Mouse (Mus musculus): ENCODE data around the gene Cabp2. TPM values are rescaled to one million over a fixed set of nuclear protein-coding genes. Genes with fewer than 3 reads are reported as not detected.
"Not testable (repeated sequence)": the region's sequence is repeated elsewhere in the genome, so short reads cannot be mapped to it uniquely, and the experiment has no call there.

The Cabp2 gene
- polyA plus RNA-seq, 1 experiment from 2014 or later, result 0.22 TPM

GRCm38 (mm10) chr19:4131768-4132167 lies 50.4 kb downstream of the Cabp2 start:
- 86% methylated on average over 2 of the region's 2 CpGs for WGBS
- H3K27ac ChIP-seq, result no peak overlapping the region
- H3K4me1 ChIP-seq, result peaks cover 5% of the 10 kb centered on the region
- no peak overlapping the region for H3K4me3 ChIP-seq
- peaks cover 49% of the 10 kb centered on the region for H3K36me3 ChIP-seq
- no peak for ATAC-seq (ENCODE audit: insufficient number of reproducible peaks, insufficient read depth, low FRiP score, low TSS enrichment)
- no peak overlapping the region for H3K4me2 ChIP-seq (replicated peaks)
- H3K27me3 ChIP-seq, result no peaks in the 10 kb centered on the region
- H3K9me3 ChIP-seq, result no peaks in the 10 kb centered on the region
- no peak overlapping the region for H3K9ac ChIP-seq

GRCm38 (mm10) chr19:4134354-4134753 lies 53.0 kb downstream of the Cabp2 start:
- Histone ChIP-seq H3K4me3 (no peak overlapping the region), H3K36me3 (peaks cover 38% of the 10 kb centered on the region), H3K9ac (no peak overlapping the region), H3K4me2 (replicated peaks) (no peak overlapping the region), H3K27ac (no peak overlapping the region), H3K9me3 (no peaks in the 10 kb centered on the region), H3K27me3 (no peaks in the 10 kb centered on the region), H3K4me1 (no peaks in the 10 kb centered on the region)
- no peak for ATAC-seq (ENCODE audit: insufficient number of reproducible peaks, insufficient read depth, low FRiP score, low TSS enrichment)
- WGBS, result 88% methylated on average over 4 of the region's 4 CpGs

GRCm38 (mm10) chr19:4135229-4135962 lies 54.0 kb downstream of the Cabp2 start:
- H3K9ac ChIP-seq; H3K4me3 ChIP-seq; H3K9me3 ChIP-seq; ATAC-seq (ENCODE audit: insufficient number of reproducible peaks, insufficient read depth, low FRiP score, low TSS enrichment); H3K27me3 ChIP-seq; H3K4me2 ChIP-seq (replicated peaks); H3K27ac ChIP-seq; H3K4me1 ChIP-seq: not testable (repeated sequence)
- 72% methylated on average over 6 of the region's 6 CpGs for WGBS
- H3K36me3 ChIP-seq, result peaks cover 28% of the 10 kb centered on the region

- H3K27me3 ChIP-seq; H3K9ac ChIP-seq; H3K9me3 ChIP-seq; ATAC-seq (ENCODE audit: insufficient number of reproducible peaks, insufficient read depth, low FRiP score, low TSS enrichment); H3K4me3 ChIP-seq; H3K27ac ChIP-seq; H3K4me2 ChIP-seq (replicated peaks); H3K4me1 ChIP-seq: not testable (repeated sequence)
- peaks cover 23% of the 10 kb centered on the region for H3K36me3 ChIP-seq
- WGBS, result 27% methylated on average over 8 of the region's 8 CpGs
These were observed 54.6 kb downstream of the Cabp2 start for GRCm38 (mm10) chr19:4135963-4136345.

- 75% methylated on average over 5 of the region's 5 CpGs for WGBS
- Histone ChIP-seq H3K4me1 (no peaks in the 10 kb centered on the region), H3K4me3 (no peak overlapping the region), H3K27me3 (no peaks in the 10 kb centered on the region), H3K27ac (no peak overlapping the region), H3K9me3 (no peaks in the 10 kb centered on the region), H3K4me2 (replicated peaks) (no peak overlapping the region), H3K36me3 (peaks cover 18% of the 10 kb centered on the region), H3K9ac (no peak overlapping the region)
- ATAC-seq (ENCODE audit: insufficient number of reproducible peaks, insufficient read depth, low FRiP score, low TSS enrichment), result no peak
These were observed 55.1 kb downstream of the Cabp2 start for GRCm38 (mm10) chr19:4136463-4136862.

Other genes with a start within 250 kb of the Cabp2 start
- 64.2 and 68.9 TPM in 2 replicates for gene Chka, start 229.8 kb upstream of the Cabp2 start, polyA plus RNA-seq (2016; fragmentation: Nextera tagmentation; extraction: Ambion mirVana)
- 46.4 and 53.6 TPM in 2 replicates for gene Tcirg1, start 174.4 kb upstream of the Cabp2 start, polyA plus RNA-seq (2016; fragmentation: Nextera tagmentation; extraction: Ambion mirVana)
- 245 and 268 TPM in 2 replicates for gene Ndufs8, start 168.8 kb upstream of the Cabp2 start, polyA plus RNA-seq (2016; fragmentation: Nextera tagmentation; extraction: Ambion mirVana)
- gene Aldh3b1, start 151.8 kb upstream of the Cabp2 start, polyA plus RNA-seq (2016; fragmentation: Nextera tagmentation; extraction: Ambion mirVana), result 0.91 and 1.1 TPM in 2 replicates
- 12.5 and 12.7 TPM in 2 replicates for gene Unc93b1, start 146.4 kb upstream of the Cabp2 start, polyA plus RNA-seq (2016; fragmentation: Nextera tagmentation; extraction: Ambion mirVana)
- gene Aldh3b3, start 122.9 kb upstream of the Cabp2 start, polyA plus RNA-seq (2016; fragmentation: Nextera tagmentation; extraction: Ambion mirVana), result not detected in 2 replicates
- gene Aldh3b2, start 109.2 kb upstream of the Cabp2 start, polyA plus RNA-seq (2016; fragmentation: Nextera tagmentation; extraction: Ambion mirVana), result 2.0 and 2.8 TPM in 2 replicates
- gene Acy3, start 95.0 kb upstream of the Cabp2 start, polyA plus RNA-seq (2016; fragmentation: Nextera tagmentation; extraction: Ambion mirVana), result 3.0 and 3.4 TPM in 2 replicates
- not detected in 2 replicates for gene Tbx10, start 88.8 kb upstream of the Cabp2 start, polyA plus RNA-seq (2016; fragmentation: Nextera tagmentation; extraction: Ambion mirVana)
- 30.0 and 33.2 TPM in 2 replicates for gene Nudt8, start 81.0 kb upstream of the Cabp2 start, polyA plus RNA-seq (2016; fragmentation: Nextera tagmentation; extraction: Ambion mirVana)
- gene Gm49405, start 81.0 kb upstream of the Cabp2 start, polyA plus RNA-seq (2016; fragmentation: Nextera tagmentation; extraction: Ambion mirVana), result 4.0 and 5.6 TPM in 2 replicates
- gene Doc2g, start 78.3 kb upstream of the Cabp2 start, polyA plus RNA-seq (2016; fragmentation: Nextera tagmentation; extraction: Ambion mirVana), result 6.5 and 6.9 TPM in 2 replicates
- 188 and 201 TPM in 2 replicates for gene Ndufv1, start 68.8 kb upstream of the Cabp2 start, polyA plus RNA-seq (2016; fragmentation: Nextera tagmentation; extraction: Ambion mirVana)
- gene Gstp1, start 43.6 kb upstream of the Cabp2 start, polyA plus RNA-seq (2016; fragmentation: Nextera tagmentation; extraction: Ambion mirVana), result 540 and 544 TPM in 2 replicates
- gene Gstp2, start 35.6 kb upstream of the Cabp2 start, polyA plus RNA-seq (2016; fragmentation: Nextera tagmentation; extraction: Ambion mirVana), result 2.8 and 11.5 TPM in 2 replicates
- gene Gstp3, start 22.0 kb upstream of the Cabp2 start, polyA plus RNA-seq (2016; fragmentation: Nextera tagmentation; extraction: Ambion mirVana), result not detected in 2 replicates
- gene Cdk2ap2, start 15.6 kb downstream of the Cabp2 start, polyA plus RNA-seq (2016; fragmentation: Nextera tagmentation; extraction: Ambion mirVana), result 55.6 and 55.7 TPM in 2 replicates
- gene Pitpnm1, start 18.4 kb downstream of the Cabp2 start, polyA plus RNA-seq (2016; fragmentation: Nextera tagmentation; extraction: Ambion mirVana), result 8.9 and 10.9 TPM in 2 replicates
- 85.2 and 90.8 TPM in 2 replicates for gene Aip, start 44.3 kb downstream of the Cabp2 start, polyA plus RNA-seq (2016; fragmentation: Nextera tagmentation; extraction: Ambion mirVana)
- not detected in 2 replicates for gene Gpr152, start 58.2 kb downstream of the Cabp2 start, polyA plus RNA-seq (2016; fragmentation: Nextera tagmentation; extraction: Ambion mirVana)
- not detected in 2 replicates for gene Cabp4, start 62.5 kb downstream of the Cabp2 start, polyA plus RNA-seq (2016; fragmentation: Nextera tagmentation; extraction: Ambion mirVana)
- 128 and 135 TPM in 2 replicates for gene Coro1b, start 67.0 kb downstream of the Cabp2 start, polyA plus RNA-seq (2016; fragmentation: Nextera tagmentation; extraction: Ambion mirVana)
- 0.89 and 2.1 TPM in 2 replicates for gene Ptprcap, start 72.0 kb downstream of the Cabp2 start, polyA plus RNA-seq (2016; fragmentation: Nextera tagmentation; extraction: Ambion mirVana)
- gene Rps6kb2, start 81.8 kb downstream of the Cabp2 start, polyA plus RNA-seq (2016; fragmentation: Nextera tagmentation; extraction: Ambion mirVana), result 59.7 and 71.7 TPM in 2 replicates
- gene Carns1, start 93.9 kb downstream of the Cabp2 start, polyA plus RNA-seq (2016; fragmentation: Nextera tagmentation; extraction: Ambion mirVana), result 2.6 and 3.7 TPM in 2 replicates
- 1.2 and 1.9 TPM in 2 replicates for gene Tbc1d10c, start 109.7 kb downstream of the Cabp2 start, polyA plus RNA-seq (2016; fragmentation: Nextera tagmentation; extraction: Ambion mirVana)
- gene Ppp1ca, start 110.5 kb downstream of the Cabp2 start, polyA plus RNA-seq (2016; fragmentation: Nextera tagmentation; extraction: Ambion mirVana), result 782 and 783 TPM in 2 replicates
- 42.7 and 45.2 TPM in 2 replicates for gene Rad9a, start 120.1 kb downstream of the Cabp2 start, polyA plus RNA-seq (2016; fragmentation: Nextera tagmentation; extraction: Ambion mirVana)
- gene Clcf1, start 132.7 kb downstream of the Cabp2 start, polyA plus RNA-seq (2016; fragmentation: Nextera tagmentation; extraction: Ambion mirVana), result 8.5 and 9.7 TPM in 2 replicates
- not detected in 2 replicates for gene AC109138.7, start 132.8 kb downstream of the Cabp2 start, polyA plus RNA-seq (2016; fragmentation: Nextera tagmentation; extraction: Ambion mirVana)
- 14.9 and 21.6 TPM in 2 replicates for gene Pold4, start 150.3 kb downstream of the Cabp2 start, polyA plus RNA-seq (2016; fragmentation: Nextera tagmentation; extraction: Ambion mirVana)
- 11.1 and 11.5 TPM in 2 replicates for gene Ssh3, start 187.6 kb downstream of the Cabp2 start, polyA plus RNA-seq (2016; fragmentation: Nextera tagmentation; extraction: Ambion mirVana)
- 11.0 and 13.4 TPM in 2 replicates for gene Ankrd13d, start 201.6 kb downstream of the Cabp2 start, polyA plus RNA-seq (2016; fragmentation: Nextera tagmentation; extraction: Ambion mirVana)
- gene Grk2, start 224.6 kb downstream of the Cabp2 start, polyA plus RNA-seq (2016; fragmentation: Nextera tagmentation; extraction: Ambion mirVana), result 15.0 and 19.0 TPM in 2 replicates

Measured in embryonic facial prominence, embryonic 12.5 days (tissue).